Mouse (Mus musculus) forebrain, embryonic 15.5 days (tissue): ENCODE measurements at regions not wholly inside any gene's neighbourhood (a gene's known extent, or its start where the extent isn't known, plus 50 kb on each side); places are given as distances from the start of the nearest gene placed in this dataset.

Experiments used
- ATAC-seq: fragments of 200-750 bp; cut with Nextera tagmentation; replicated peaks from 2 replicates; pipeline ENCODE4 v1.8.0; 2017; ENCODE audit warnings: mild to moderate bottlenecking, moderate TSS enrichment, moderate library complexity
- H3K27ac ChIP-seq: fragments of 300-500 bp; sonication (generic); replicated peaks from 2 replicates; pipeline ENCODE4 v1.5.1; 2015; ENCODE audit warnings: mild to moderate bottlenecking, inconsistent platforms
- H3K27me3 ChIP-seq: fragments of 300-500 bp; sonication (generic); 2 replicates; pipeline ENCODE4 v1.6.1; 2015; ENCODE audit warnings: inconsistent platforms
- H3K36me3 ChIP-seq: fragments of 300-500 bp; sonication (generic); 2 replicates; pipeline ENCODE4 v1.6.1; 2015; ENCODE audit warnings: mild to moderate bottlenecking, inconsistent platforms
- H3K4me1 ChIP-seq: fragments of 300-500 bp; sonication (generic); 2 replicates; pipeline ENCODE4 v1.6.1; 2015; ENCODE audit warnings: inconsistent platforms
- H3K4me2 ChIP-seq: fragments of 300-500 bp; sonication (generic); replicated peaks from 2 replicates; pipeline ENCODE4 v1.6.1; 2015; ENCODE audit warnings: mild to moderate bottlenecking, inconsistent platforms
- H3K4me3 ChIP-seq: fragments of 300-500 bp; sonication (generic); 2 replicates; pipeline ENCODE4 v1.5.1; 2015; ENCODE audit warnings: mild to moderate bottlenecking, inconsistent platforms
- H3K9ac ChIP-seq: fragments of 300-500 bp; sonication (generic); replicated peaks from 2 replicates; pipeline ENCODE4 v1.6.1; 2015; ENCODE audit warnings: mild to moderate bottlenecking, inconsistent platforms
- H3K9me3 ChIP-seq: fragments of 300-500 bp; sonication (generic); 2 replicates; pipeline ENCODE4 v1.6.1; 2016; ENCODE audit warnings: inconsistent platforms
- WGBS: fragments of 180-500 bp; shearing (Covaris S2); methylation state at CpG from one replicate; pipeline ENCODE4 v1.1.7; 2015; ENCODE audit warnings: mixed read lengths; 5-methylcytosine and 5-hydroxymethylcytosine counted together

GRCm38 (mm10) chr6:98588979-98589378 is 246.4 kb upstream of the Gm765 start:
- H3K4me3 ChIP-seq: no peak overlapping the region
- no peaks in the 10 kb centered on the region for H3K9me3 ChIP-seq
- ATAC-seq: no peak
- H3K36me3 ChIP-seq: no peaks in the 10 kb centered on the region
- H3K27me3 ChIP-seq: no peaks in the 10 kb centered on the region
- H3K4me2 ChIP-seq: no peak overlapping the region
- no peaks in the 10 kb centered on the region for H3K4me1 ChIP-seq
- 92% methylated on average over 4 of the region's 4 CpGs for WGBS
- H3K9ac ChIP-seq: no peak overlapping the region
- no peak overlapping the region for H3K27ac ChIP-seq

- WGBS: 68% methylated on average over 4 of the region's 4 CpGs
- no peak overlapping the region for H3K4me3 ChIP-seq
- no peak for ATAC-seq
- H3K4me1 ChIP-seq: no peaks in the 10 kb centered on the region
- H3K27ac ChIP-seq: no peak overlapping the region
- H3K9ac ChIP-seq: no peak overlapping the region
- H3K36me3 ChIP-seq: no peaks in the 10 kb centered on the region
- H3K9me3 ChIP-seq: no peaks in the 10 kb centered on the region
- no peaks in the 10 kb centered on the region for H3K27me3 ChIP-seq
- no peak overlapping the region for H3K4me2 ChIP-seq
These were observed 242.0 kb upstream of the Gm765 start for GRCm38 (mm10) chr6:98584541-98584940.

GRCm38 (mm10) chr6:98582826-98583225 is 240.3 kb upstream of the Gm765 start:
- Histone ChIP-seq H3K4me3 (no peak overlapping the region), H3K4me2 (no peak overlapping the region), H3K9me3 (no peaks in the 10 kb centered on the region), H3K4me1 (no peaks in the 10 kb centered on the region), H3K9ac (no peak overlapping the region), H3K27ac (no peak overlapping the region), H3K36me3 (no peaks in the 10 kb centered on the region), H3K27me3 (no peaks in the 10 kb centered on the region)
- 65% methylated on average over 2 of the region's 2 CpGs for WGBS
- ATAC-seq: no peak

- no peak overlapping the region for H3K27ac ChIP-seq
- H3K4me3 ChIP-seq: no peak overlapping the region
- no peaks in the 10 kb centered on the region for H3K36me3 ChIP-seq
- no peak overlapping the region for H3K4me2 ChIP-seq
- ATAC-seq: no peak
- H3K9me3 ChIP-seq: no peaks in the 10 kb centered on the region
- no peaks in the 10 kb centered on the region for H3K4me1 ChIP-seq
- WGBS: 97% methylated on average over 1 of the region's 1 CpGs
- H3K9ac ChIP-seq: no peak overlapping the region
- H3K27me3 ChIP-seq: no peaks in the 10 kb centered on the region
These were observed 232.7 kb upstream of the Gm765 start for GRCm38 (mm10) chr6:98575227-98575626.

- Histone ChIP-seq H3K27ac (no peak overlapping the region), H3K4me2 (no peak overlapping the region), H3K36me3 (no peaks in the 10 kb centered on the region), H3K9me3 (no peaks in the 10 kb centered on the region), H3K9ac (no peak overlapping the region), H3K4me1 (no peaks in the 10 kb centered on the region), H3K4me3 (no peak overlapping the region), H3K27me3 (no peaks in the 10 kb centered on the region)
- 56% methylated on average over 1 of the region's 1 CpGs for WGBS
- no peak for ATAC-seq
These were observed 213.1 kb upstream of the Gm765 start for GRCm38 (mm10) chr6:98555702-98556101.

GRCm38 (mm10) chr6:98553922-98554321 is 211.4 kb upstream of the Gm765 start:
- no peak for ATAC-seq
- Histone ChIP-seq H3K4me1 (no peaks in the 10 kb centered on the region), H3K36me3 (no peaks in the 10 kb centered on the region), H3K9me3 (no peaks in the 10 kb centered on the region), H3K27me3 (no peaks in the 10 kb centered on the region), H3K27ac (no peak overlapping the region), H3K4me2 (no peak overlapping the region), H3K9ac (no peak overlapping the region), H3K4me3 (no peak overlapping the region)
- 98% methylated on average over 1 of the region's 1 CpGs for WGBS

GRCm38 (mm10) chr6:98551781-98552180 is 209.2 kb upstream of the Gm765 start:
- Histone ChIP-seq H3K36me3 (no peaks in the 10 kb centered on the region), H3K4me3 (no peak overlapping the region), H3K4me1 (no peaks in the 10 kb centered on the region), H3K4me2 (no peak overlapping the region), H3K9me3 (no peaks in the 10 kb centered on the region), H3K9ac (no peak overlapping the region), H3K27ac (no peak overlapping the region), H3K27me3 (no peaks in the 10 kb centered on the region)
- ATAC-seq: no peak
- 72% methylated on average over 3 of the region's 3 CpGs for WGBS

GRCm38 (mm10) chr6:98526882-98527440 is 184.4 kb upstream of the Gm765 start:
- H3K27me3 ChIP-seq: 0 out of 2 replicates have a peak, but pooled peaks cover 2% of the 10 kb centered on the region
- no peak for ATAC-seq
- 0 out of 2 replicates have a peak overlapping the region, but pooled peaks have one; percentile 4 for H3K4me2 ChIP-seq
- H3K9me3 ChIP-seq: no peaks in the 10 kb centered on the region
- no peak overlapping the region for H3K9ac ChIP-seq
- H3K4me1 ChIP-seq: peaks cover 10% of the 10 kb centered on the region; the same call in 1 of the 2 replicates
- H3K4me3 ChIP-seq: no peak overlapping the region
- no peaks in the 10 kb centered on the region for H3K36me3 ChIP-seq
- H3K27ac ChIP-seq: no peak overlapping the region
- WGBS: 16% methylated on average over 15 of the region's 15 CpGs

- Histone ChIP-seq H3K4me3 (no peak overlapping the region), H3K4me1 (peaks cover 10% of the 10 kb centered on the region; the same call in 1 of the 2 replicates), H3K27ac (no peak overlapping the region), H3K36me3 (no peaks in the 10 kb centered on the region), H3K9me3 (no peaks in the 10 kb centered on the region), H3K9ac (no peak overlapping the region), H3K27me3 (0 out of 2 replicates have a peak, but pooled peaks cover 2% of the 10 kb centered on the region), H3K4me2 (no peak overlapping the region)
- ATAC-seq: no peak
- 8% methylated on average over 6 of the region's 6 CpGs for WGBS
These were observed 182.7 kb upstream of the Gm765 start for GRCm38 (mm10) chr6:98525286-98525685.

- no peak overlapping the region for H3K27ac ChIP-seq
- H3K4me3 ChIP-seq: no peak overlapping the region
These were observed 182.1 kb upstream of the Gm765 start for GRCm38 (mm10) chr6:98524659-98525058.

GRCm38 (mm10) chr6:98521526-98521925 is 179.0 kb upstream of the Gm765 start:
- ATAC-seq: no peak
- Histone ChIP-seq H3K27me3 (peaks cover 6% of the 10 kb centered on the region; the same call in 1 of the 2 replicates), H3K9me3 (no peaks in the 10 kb centered on the region), H3K36me3 (no peaks in the 10 kb centered on the region), H3K4me3 (no peak overlapping the region), H3K4me2 (no peak overlapping the region), H3K27ac (no peak overlapping the region), H3K9ac (no peak overlapping the region), H3K4me1 (peaks cover 3% of the 10 kb centered on the region; the same call in 1 of the 2 replicates)
- whole genome bisulfite sequencing: 70% methylated on average over 10 of the region's 10 CpGs

More at GRCm38 (mm10) chr6:98524659-98525058, 182.1 kb upstream of the Gm765 start:
- Histone ChIP-seq H3K36me3 (no peaks in the 10 kb centered on the region), H3K9me3 (no peaks in the 10 kb centered on the region), H3K4me1 (peaks cover 10% of the 10 kb centered on the region; the same call in 1 of the 2 replicates), H3K9ac (no peak overlapping the region), H3K27me3 (0 out of 2 replicates have a peak, but pooled peaks cover 2% of the 10 kb centered on the region), H3K4me2 (no peak overlapping the region)
- no peak for ATAC-seq
- 81% methylated on average over 2 of the region's 2 CpGs for WGBS

- Histone ChIP-seq H3K36me3 (no peaks in the 10 kb centered on the region), H3K4me2 (no peak overlapping the region), H3K27me3 (peaks cover 3% of the 10 kb centered on the region; the same call in 1 of the 2 replicates), H3K4me1 (no peaks in the 10 kb centered on the region), H3K9ac (no peak overlapping the region), H3K4me3 (no peak overlapping the region), H3K27ac (no peak overlapping the region), H3K9me3 (no peaks in the 10 kb centered on the region)
- 75% methylated on average over 3 of the region's 3 CpGs for WGBS
- ATAC-seq: no peak
These were observed 172.3 kb upstream of the Gm765 start for GRCm38 (mm10) chr6:98514826-98515225.

GRCm38 (mm10) chr6:98514376-98514775 is 171.8 kb upstream of the Gm765 start:
- H3K4me1 ChIP-seq: no peaks in the 10 kb centered on the region
- H3K4me3 ChIP-seq: no peak overlapping the region
- no peaks in the 10 kb centered on the region for H3K9me3 ChIP-seq
- 77% methylated on average over 7 of the region's 7 CpGs for WGBS
- no peak overlapping the region for H3K4me2 ChIP-seq
- H3K27me3 ChIP-seq: peaks cover 3% of the 10 kb centered on the region; the same call in 1 of the 2 replicates
- no peaks in the 10 kb centered on the region for H3K36me3 ChIP-seq
- no peak overlapping the region for H3K27ac ChIP-seq
- no peak overlapping the region for H3K9ac ChIP-seq
- ATAC-seq: no peak
